Mouse (Mus musculus) ES-Bruce4 (cell line): Measurements from ENCODE around the gene Tlx2. TPM values are rescaled to one million over a fixed set of nuclear protein-coding genes. Genes with fewer than 3 reads are reported as not detected.

Experiments used
- H3K27ac ChIP-seq: 2 replicates; pipeline ENCODE4 v1.5.1; 2012; ENCODE audit warnings: low read length, inconsistent platforms; ENCODE audit not compliant: insufficient read depth
- H3K27me3 ChIP-seq: 2 replicates; pipeline ENCODE4 v1.6.1; 2012; ENCODE audit warnings: mild to moderate bottlenecking, low read length, inconsistent platforms; ENCODE audit not compliant: control insufficient read depth, poor library complexity, insufficient read depth, severe bottlenecking
- H3K36me3 ChIP-seq: 2 replicates; pipeline ENCODE4 v1.6.1; 2012; ENCODE audit warnings: inconsistent platforms, mild to moderate bottlenecking, low read length, moderate library complexity; ENCODE audit not compliant: control insufficient read depth, poor library complexity, insufficient read depth, severe bottlenecking
- H3K4me1 ChIP-seq: one replicate; pipeline ENCODE4 v1.8.1; 2011; ENCODE audit warnings: low read length; ENCODE audit not compliant: control insufficient read depth, insufficient read depth
- H3K4me3 ChIP-seq: 2 replicates; pipeline ENCODE4 v1.5.1; 2011; ENCODE audit warnings: low read depth, mild to moderate bottlenecking, low read length
- H3K9ac ChIP-seq: 2 replicates; pipeline ENCODE4 v1.6.1; 2012; ENCODE audit warnings: low read depth, mild to moderate bottlenecking, inconsistent platforms; ENCODE audit not compliant: poor library complexity, severe bottlenecking
- H3K9me3 ChIP-seq: replicated peaks from 2 replicates; pipeline ENCODE4 v1.6.1; 2012; ENCODE audit warnings: mild to moderate bottlenecking, low read length, inconsistent platforms; ENCODE audit not compliant: control insufficient read depth, poor library complexity, insufficient read depth, severe bottlenecking
- CTCF ChIP-seq: IDR thresholded peaks from one replicate; pipeline ENCODE4 v1.8.1; 2011; ENCODE audit warnings: low read depth, low read length
- EP300 ChIP-seq: IDR thresholded peaks from 2 replicates; pipeline ENCODE4 v1.6.1; 2011; ENCODE audit warnings: low read depth, low read length; ENCODE audit not compliant: insufficient read depth
- POLR2A ChIP-seq: IDR thresholded peaks from one replicate; pipeline ENCODE4 v1.8.1; 2011; ENCODE audit warnings: low read length; ENCODE audit not compliant: insufficient read depth
- polyA plus RNA-seq: library from polyadenylated mRNA; stranded (reverse); fragments of >200 nt; gene quantifications from 2 replicates; pipeline ENCODE4 v1.2.4, GENCODE M21; 2011; ENCODE audit warnings: low read depth; ENCODE audit not compliant: missing spikeins, insufficient read depth, insufficient read length

Gene Tlx2
- polyA plus RNA-seq, result not detected in 2 replicates

- H3K36me3 ChIP-seq, result no peaks in the 10 kb centered on the region
- no peaks in the 10 kb centered on the region for H3K9me3 ChIP-seq
- H3K4me1 ChIP-seq, result no peaks in the 10 kb centered on the region
- peaks cover 35% of the 10 kb centered on the region for H3K27me3 ChIP-seq
- no peak for TF ChIP-seq CTCF
- no peak for TF ChIP-seq EP300
- TF ChIP-seq POLR2A, result no peak
- H3K4me3 ChIP-seq, result peak within 1 kb of the TSS; percentile 65
- H3K27ac ChIP-seq, result no peak within 1 kb of the TSS
- peak within 1 kb of the TSS; percentile 71 for H3K9ac ChIP-seq
Observed at GRCm38 (mm10) chr6:83070247-83070310, at the start of gene Tlx2. Tlx2 (minus strand) TSS chr6:83070293.

- Histone ChIP-seq H3K9ac (no peak overlapping the region), H3K27ac (no peak overlapping the region), H3K4me3 (no peak overlapping the region), H3K4me1 (no peaks in the 10 kb centered on the region), H3K36me3 (0 out of 2 replicates have a peak, but pooled peaks cover 4% of the 10 kb centered on the region), H3K9me3 (no peaks in the 10 kb centered on the region), H3K27me3 (no peaks in the 10 kb centered on the region)
- no peak for TF ChIP-seq EP300
Observed at GRCm38 (mm10) chr6:83119734-83120051, 49.6 kb upstream of the Tlx2 start.

GRCm38 (mm10) chr6:83118825-83119733 lies 49.0 kb upstream of the Tlx2 start:
- H3K27ac ChIP-seq, result no peak overlapping the region

GRCm38 (mm10) chr6:83118369-83118768 lies 48.3 kb upstream of the Tlx2 start:
- Histone ChIP-seq H3K4me3 (no peak overlapping the region), H3K9ac (no peak overlapping the region), H3K9me3 (no peaks in the 10 kb centered on the region), H3K27ac (no peak overlapping the region), H3K36me3 (0 out of 2 replicates have a peak, but pooled peaks cover 4% of the 10 kb centered on the region), H3K4me1 (no peaks in the 10 kb centered on the region), H3K27me3 (no peaks in the 10 kb centered on the region)
- TF ChIP-seq EP300, result no peak
- TF ChIP-seq POLR2A, result no peak
- no peak for TF ChIP-seq CTCF

More at GRCm38 (mm10) chr6:83118825-83119733, 49.0 kb upstream of the Tlx2 start:
- no peaks in the 10 kb centered on the region for H3K27me3 ChIP-seq
- TF ChIP-seq POLR2A (no peak), CTCF (no peak), EP300 (no peak)
- no peak overlapping the region for H3K4me3 ChIP-seq
- H3K4me1 ChIP-seq, result no peaks in the 10 kb centered on the region
- H3K36me3 ChIP-seq, result 0 out of 2 replicates have a peak, but pooled peaks cover 4% of the 10 kb centered on the region
- no peaks in the 10 kb centered on the region for H3K9me3 ChIP-seq
- H3K9ac ChIP-seq, result no peak overlapping the region

GRCm38 (mm10) chr6:83117616-83118015 lies 47.5 kb upstream of the Tlx2 start:
- Histone ChIP-seq H3K4me1 (no peaks in the 10 kb centered on the region), H3K9me3 (no peaks in the 10 kb centered on the region), H3K36me3 (0 out of 2 replicates have a peak, but pooled peaks cover 4% of the 10 kb centered on the region), H3K27me3 (no peaks in the 10 kb centered on the region), H3K4me3 (no peak overlapping the region), H3K9ac (no peak overlapping the region), H3K27ac (no peak overlapping the region)
- no peak for TF ChIP-seq EP300
- no peak for TF ChIP-seq POLR2A
- no peak for TF ChIP-seq CTCF

- TF ChIP-seq CTCF, result no peak
- no peak for TF ChIP-seq EP300
- TF ChIP-seq POLR2A, result no peak
- no peak overlapping the region for H3K27ac ChIP-seq
- H3K9me3 ChIP-seq, result no peaks in the 10 kb centered on the region
- no peak overlapping the region for H3K4me3 ChIP-seq
- H3K4me1 ChIP-seq, result no peaks in the 10 kb centered on the region
- H3K36me3 ChIP-seq, result 0 out of 2 replicates have a peak, but pooled peaks cover 4% of the 10 kb centered on the region
- no peaks in the 10 kb centered on the region for H3K27me3 ChIP-seq
- H3K9ac ChIP-seq, result no peak overlapping the region
Observed at GRCm38 (mm10) chr6:83117165-83117438, 47.0 kb upstream of the Tlx2 start.
